Mouse (Mus musculus) forebrain, postnatal 0 days (tissue): ENCODE results near the gene Glo1. TPM values are rescaled to one million over a fixed set of nuclear protein-coding genes. Genes with fewer than 3 reads are reported as not detected.

Source experiments
- ATAC-seq: fragments of 200-750 bp; cut with Nextera tagmentation; 2 replicates; pipeline ENCODE4 v1.8.0; 2017; ENCODE audit warnings: mild to moderate bottlenecking, moderate library complexity
- DNase-seq: peaks from one replicate; pipeline ENCODE4 v3.0.0-alpha.2; 2015
- H3K27ac ChIP-seq: fragments of 300-500 bp; sonication (generic); 2 replicates; pipeline ENCODE4 v1.5.1; 2014; ENCODE audit warnings: low read depth, mild to moderate bottlenecking, antibody characterized with exemption, low read length, moderate library complexity, mixed read lengths
- H3K27me3 ChIP-seq: fragments of 300-500 bp; sonication (generic); 2 replicates; pipeline ENCODE4 v1.6.1; 2014; ENCODE audit warnings: mild to moderate bottlenecking, low read length, mixed read lengths; ENCODE audit not compliant: insufficient read depth
- H3K36me3 ChIP-seq: fragments of 300-500 bp; sonication (generic); 2 replicates; pipeline ENCODE4 v1.6.1; 2014; ENCODE audit warnings: mild to moderate bottlenecking, moderate library complexity; ENCODE audit not compliant: insufficient read depth
- H3K4me1 ChIP-seq: fragments of 300-500 bp; sonication (generic); 2 replicates; pipeline ENCODE4 v1.6.1; 2014; ENCODE audit warnings: antibody characterized with exemption; ENCODE audit not compliant: insufficient read depth
- H3K4me2 ChIP-seq: fragments of 300-500 bp; sonication (generic); 2 replicates; pipeline ENCODE4 v1.6.1; 2014; ENCODE audit warnings: low read depth, mild to moderate bottlenecking, moderate library complexity
- H3K4me3 ChIP-seq: fragments of 300-500 bp; sonication (generic); 2 replicates; pipeline ENCODE4 v1.5.1; 2014; ENCODE audit warnings: low read depth, low read length, mixed read lengths
- H3K9ac ChIP-seq: fragments of 300-500 bp; sonication (generic); 2 replicates; pipeline ENCODE4 v1.6.1; 2014; ENCODE audit warnings: mild to moderate bottlenecking
- H3K9me3 ChIP-seq: fragments of 300-500 bp; sonication (generic); 2 replicates; pipeline ENCODE4 v1.6.1; 2016; ENCODE audit warnings: low read length
- CTCF ChIP-seq: sonication (generic); IDR thresholded peaks from 2 replicates; pipeline ENCODE4 v1.5.1; 2016; ENCODE audit warnings: antibody characterized with exemption, control low read depth, low read depth
- WGBS: fragments of 180-500 bp; shearing (Covaris S2); extraction: QIAGEN DNeasy Blood & Tissue Kit; methylation state at CpG from one replicate; pipeline ENCODE4 v1.1.7; 2014; 5-methylcytosine and 5-hydroxymethylcytosine counted together
- polyA plus RNA-seq: library from polyadenylated mRNA; unstranded; fragments of >200 nt; fragmentation: Nextera tagmentation; extraction: Ambion mirVana; gene quantifications from 2 replicates; pipeline ENCODE4 v1.2.1, GENCODE M21; 2015
- total RNA-seq: library from RNA; depleted of rRNA; stranded (reverse); fragments of >200 nt; gene quantifications from 2 replicates; pipeline ENCODE4 v1.2.3, GENCODE M21; 2014

Gene Glo1
- total and polyA plus RNA-seq, 2 experiments from 2014 or later: 150 to 194 TPM

- Histone ChIP-seq H3K9me3 (no peaks in the 10 kb centered on the region), H3K9ac (no peak overlapping the region), H3K36me3 (no peaks in the 10 kb centered on the region), H3K4me1 (peaks cover 6% of the 10 kb centered on the region; the same call in 1 of the 2 replicates), H3K4me2 (no peak overlapping the region), H3K4me3 (no peak overlapping the region), H3K27ac (no peak overlapping the region), H3K27me3 (no peaks in the 10 kb centered on the region)
- WGBS: 77% methylated on average over 16 of the region's 16 CpGs
- DNase-seq: peak; percentile 15
- no peak for ATAC-seq
- TF ChIP-seq CTCF: no peak
These were observed 17.2 kb downstream of the Glo1 start for GRCm38 (mm10) chr17:30609305-30609979.

GRCm38 (mm10) chr17:30607909-30608495 lies 18.7 kb downstream of the Glo1 start:
- Histone ChIP-seq H3K9ac (no peak overlapping the region), H3K27me3 (no peaks in the 10 kb centered on the region), H3K4me2 (no peak overlapping the region), H3K36me3 (0 out of 2 replicates have a peak, but pooled peaks cover 4% of the 10 kb centered on the region), H3K4me3 (no peak overlapping the region), H3K9me3 (no peaks in the 10 kb centered on the region), H3K4me1 (peaks cover 6% of the 10 kb centered on the region; the same call in 1 of the 2 replicates), H3K27ac (no peak overlapping the region)
- ATAC-seq (no peak), DNase-seq (no peak)
- TF ChIP-seq CTCF: no peak
- WGBS: 26% methylated on average over 8 of the region's 8 CpGs

GRCm38 (mm10) chr17:30607330-30607729 lies 19.3 kb downstream of the Glo1 start:
- DNase-seq (no peak), ATAC-seq (no peak)
- H3K4me3 ChIP-seq: no peak overlapping the region
- WGBS: 78% methylated on average over 7 of the region's 7 CpGs
- TF ChIP-seq CTCF: no peak
- H3K4me2 ChIP-seq: no peak overlapping the region
- H3K27ac ChIP-seq: no peak overlapping the region
- no peak overlapping the region for H3K9ac ChIP-seq
- H3K27me3 ChIP-seq: no peaks in the 10 kb centered on the region
- peaks cover 6% of the 10 kb centered on the region; the same call in 1 of the 2 replicates for H3K4me1 ChIP-seq
- H3K36me3 ChIP-seq: peaks cover 10% of the 10 kb centered on the region; the same call in 1 of the 2 replicates
- H3K9me3 ChIP-seq: no peaks in the 10 kb centered on the region

- Histone ChIP-seq H3K4me3 (no peak overlapping the region), H3K27ac (no peak overlapping the region), H3K4me2 (no peak overlapping the region), H3K27me3 (no peaks in the 10 kb centered on the region), H3K4me1 (peaks cover 6% of the 10 kb centered on the region; the same call in 1 of the 2 replicates), H3K9ac (no peak overlapping the region), H3K36me3 (peaks cover 17% of the 10 kb centered on the region; the same call in 1 of the 2 replicates), H3K9me3 (no peaks in the 10 kb centered on the region)
- TF ChIP-seq CTCF: no peak
- DNase-seq: no peak
- 85% methylated on average over 8 of the region's 8 CpGs for WGBS
- no peak for ATAC-seq
These were observed 20.0 kb downstream of the Glo1 start for GRCm38 (mm10) chr17:30606634-30607081.

GRCm38 (mm10) chr17:30606206-30606605 lies 20.5 kb downstream of the Glo1 start:
- no peaks in the 10 kb centered on the region for H3K9me3 ChIP-seq
- no peak overlapping the region for H3K9ac ChIP-seq
- ATAC-seq: no peak
- H3K36me3 ChIP-seq: peaks cover 18% of the 10 kb centered on the region; the same call in 1 of the 2 replicates
- no peaks in the 10 kb centered on the region for H3K27me3 ChIP-seq
- TF ChIP-seq CTCF: no peak
- peaks cover 1% of the 10 kb centered on the region; the same call in 1 of the 2 replicates for H3K4me1 ChIP-seq
- H3K4me3 ChIP-seq: no peak overlapping the region
- no peak overlapping the region for H3K27ac ChIP-seq
- no peak overlapping the region for H3K4me2 ChIP-seq
- DNase-seq: no peak
- 91% methylated on average over 11 of the region's 11 CpGs for WGBS

- H3K4me2 ChIP-seq: no peak overlapping the region
- H3K4me3 ChIP-seq: no peak overlapping the region
- no peaks in the 10 kb centered on the region for H3K4me1 ChIP-seq
- no peak overlapping the region for H3K27ac ChIP-seq
- peaks cover 18% of the 10 kb centered on the region; the same call in 1 of the 2 replicates for H3K36me3 ChIP-seq
- no peaks in the 10 kb centered on the region for H3K9me3 ChIP-seq
- 92% methylated on average over 5 of the region's 5 CpGs for WGBS
- no peak for DNase-seq
- no peaks in the 10 kb centered on the region for H3K27me3 ChIP-seq
- no peak overlapping the region for H3K9ac ChIP-seq
- ATAC-seq: no peak
- TF ChIP-seq CTCF: no peak
These were observed 21.7 kb downstream of the Glo1 start for GRCm38 (mm10) chr17:30605001-30605400.

- no peaks in the 10 kb centered on the region for H3K4me1 ChIP-seq
- no peak overlapping the region for H3K4me3 ChIP-seq
- TF ChIP-seq CTCF: no peak
- no peak for DNase-seq
- 93% methylated on average over 6 of the region's 6 CpGs for WGBS
- no peak for ATAC-seq
- no peak overlapping the region for H3K27ac ChIP-seq
- no peak overlapping the region for H3K4me2 ChIP-seq
- no peaks in the 10 kb centered on the region for H3K9me3 ChIP-seq
- peaks cover 18% of the 10 kb centered on the region; the same call in 1 of the 2 replicates for H3K36me3 ChIP-seq
- H3K27me3 ChIP-seq: no peaks in the 10 kb centered on the region
- H3K9ac ChIP-seq: no peak overlapping the region
These were observed 22.4 kb downstream of the Glo1 start for GRCm38 (mm10) chr17:30604296-30604695.
